Mouse (Mus musculus): ENCODE results near the gene H2-Oa.
A peak's percentile ranks its signal among the peaks of the same experiment; 100 is the strongest.

The H2-Oa gene

DNA sequence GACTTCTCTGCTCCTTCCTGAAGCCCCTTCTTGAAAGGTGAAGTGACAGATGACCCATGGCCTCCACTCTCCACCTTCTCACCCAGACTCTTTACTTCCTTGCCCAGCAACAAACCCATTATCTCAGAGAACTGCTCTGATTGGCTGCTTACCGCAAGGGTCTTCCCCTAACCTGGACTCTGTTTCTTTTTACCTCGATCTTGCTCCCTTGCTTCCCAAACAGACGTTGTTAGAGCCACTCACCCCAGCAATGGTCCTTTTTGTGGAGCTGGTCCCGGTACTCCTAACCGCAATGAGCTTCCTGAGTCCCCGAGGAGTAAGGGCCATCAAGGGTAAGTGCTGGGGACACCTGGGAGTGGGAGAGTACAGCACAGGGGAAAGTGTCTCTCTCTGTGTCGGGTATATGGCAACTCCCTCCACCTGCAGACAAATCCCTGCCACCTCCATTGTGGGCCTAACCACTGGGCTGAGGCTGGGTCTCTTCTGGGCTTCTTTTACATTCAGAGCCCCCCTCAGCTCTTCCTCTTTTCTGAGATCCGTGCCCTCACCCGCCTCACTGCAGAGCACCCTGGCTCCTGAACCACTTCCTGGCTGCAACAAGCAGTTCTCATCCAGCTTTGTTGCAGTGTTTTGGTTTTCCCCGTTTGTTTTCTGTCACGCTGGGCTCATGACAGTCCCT is at the start of gene H2-Oa:
Gene H2-Oa, plus strand, starts transcription at position 144 of the 679 bp plus-strand sequence.
- no peak for DNase-seq (ENCODE audit: low spot score)

DNA sequence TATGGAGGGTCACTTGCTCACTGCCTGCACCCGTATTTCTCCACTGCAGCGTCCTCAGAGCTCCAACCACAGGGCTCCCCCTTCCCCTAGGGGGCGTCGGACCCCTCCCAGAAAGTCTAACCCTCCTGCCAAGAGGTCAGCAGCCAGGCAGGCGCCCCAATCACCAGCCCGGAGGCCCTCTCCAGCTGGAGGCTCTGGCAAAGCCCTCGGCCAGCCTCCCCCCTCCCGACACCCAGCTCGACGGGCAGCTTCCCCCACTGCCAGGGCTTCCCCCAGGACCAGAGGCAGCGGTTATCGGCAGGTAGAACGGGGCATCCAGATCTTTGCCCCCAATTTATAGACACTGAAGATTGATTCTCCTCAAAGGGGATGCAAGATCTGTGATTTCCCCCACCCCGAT is 46.2 kb upstream of the H2-Oa start:
- no peak for DNase-seq (ENCODE audit: low spot score)

DNA sequence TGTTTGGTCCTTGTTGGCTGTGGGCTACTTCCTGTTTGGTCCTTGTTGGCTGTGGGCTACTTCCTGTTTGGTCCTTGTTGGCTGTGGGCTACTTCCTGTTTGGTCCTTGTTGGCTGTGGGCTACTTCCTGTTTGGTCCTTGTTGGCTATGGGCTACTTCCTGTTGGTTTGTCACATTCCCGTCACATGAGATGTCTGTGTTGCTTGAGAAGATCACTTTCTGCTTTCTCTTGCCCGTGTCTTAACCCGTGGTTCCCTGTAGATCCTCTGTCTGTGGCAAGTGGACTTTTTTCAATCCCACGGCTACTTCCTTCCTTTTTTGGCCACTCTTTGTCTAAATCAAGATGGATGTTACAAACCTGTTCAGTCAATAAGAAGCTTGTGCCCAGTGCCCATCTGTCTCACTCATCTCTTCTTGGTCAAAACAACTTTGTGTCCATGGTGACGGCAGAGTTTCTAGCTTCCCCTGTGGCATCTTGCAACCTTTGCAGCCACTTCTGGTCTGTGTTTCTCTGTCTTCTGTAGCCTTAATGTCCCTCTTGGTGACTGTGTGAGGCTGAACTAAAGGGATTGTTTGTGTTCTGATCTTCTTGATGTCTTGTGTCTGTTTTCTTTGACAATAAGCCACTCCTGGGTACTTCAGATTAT is 44.6 kb upstream of the H2-Oa start:
- DNase-seq (ENCODE audit: low spot score): no peak

DNA sequence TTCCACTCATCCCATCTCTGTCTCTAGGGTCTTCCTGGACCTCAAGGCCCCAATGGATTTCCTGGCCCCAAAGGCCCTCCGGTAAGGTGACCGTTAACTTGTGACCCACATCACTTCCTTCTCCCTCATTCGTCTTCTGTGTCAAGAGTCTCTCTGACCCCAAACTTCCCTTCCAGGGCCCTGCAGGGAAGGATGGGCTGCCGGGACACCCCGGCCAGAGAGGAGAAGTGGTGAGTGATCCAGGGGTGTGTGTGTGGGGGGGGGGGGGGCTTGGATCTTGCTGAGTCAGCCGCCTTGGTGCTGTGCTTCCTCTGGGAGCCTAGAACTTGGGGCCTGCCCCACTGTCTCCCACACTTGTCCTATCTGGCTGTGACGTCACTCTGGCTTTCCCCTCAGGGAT is 34.9 kb upstream of the H2-Oa start:
- no peak for DNase-seq (ENCODE audit: low spot score)

DNA sequence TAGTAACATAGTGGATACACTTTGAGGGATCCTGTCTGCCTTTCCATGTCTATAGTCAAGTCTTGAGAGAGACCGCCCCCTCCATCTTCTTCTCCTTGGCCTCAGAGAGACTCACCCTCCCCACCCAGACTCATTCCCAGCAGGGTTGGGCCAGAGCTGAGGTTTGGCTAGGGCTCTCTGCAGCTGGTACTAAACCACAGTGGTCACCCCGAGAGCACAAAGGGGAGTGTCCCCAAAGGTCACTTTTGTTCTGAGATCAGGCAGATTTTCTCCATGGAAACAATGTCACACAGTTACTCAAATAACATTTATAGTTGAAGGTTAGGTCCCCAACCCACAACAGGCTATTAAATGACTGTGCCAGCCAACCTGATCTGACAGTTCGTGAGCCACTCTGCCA is 23.3 kb upstream of the H2-Oa start:
- no peak for DNase-seq (ENCODE audit: low spot score)

DNA sequence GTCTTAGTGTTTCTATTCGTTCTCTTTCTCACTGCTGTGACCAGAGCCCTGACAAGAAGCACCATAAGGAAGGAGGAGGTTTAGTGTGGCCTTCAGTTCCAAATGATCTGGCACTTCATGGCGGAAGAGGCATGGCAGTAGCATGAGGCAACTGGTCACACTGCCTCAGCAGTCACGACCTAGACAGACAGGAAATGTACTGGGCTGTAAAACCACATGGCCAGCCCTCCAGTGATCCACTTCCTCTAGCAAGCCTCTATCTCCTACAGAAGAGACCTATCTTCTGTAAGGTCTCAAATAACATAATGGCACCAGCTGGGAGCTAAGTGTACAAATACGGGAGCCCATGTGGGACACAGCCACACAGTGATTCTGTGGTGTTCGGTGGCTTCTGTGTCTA is 20.0 kb upstream of the H2-Oa start:
- DNase-seq (ENCODE audit: low spot score): no peak

DNA sequence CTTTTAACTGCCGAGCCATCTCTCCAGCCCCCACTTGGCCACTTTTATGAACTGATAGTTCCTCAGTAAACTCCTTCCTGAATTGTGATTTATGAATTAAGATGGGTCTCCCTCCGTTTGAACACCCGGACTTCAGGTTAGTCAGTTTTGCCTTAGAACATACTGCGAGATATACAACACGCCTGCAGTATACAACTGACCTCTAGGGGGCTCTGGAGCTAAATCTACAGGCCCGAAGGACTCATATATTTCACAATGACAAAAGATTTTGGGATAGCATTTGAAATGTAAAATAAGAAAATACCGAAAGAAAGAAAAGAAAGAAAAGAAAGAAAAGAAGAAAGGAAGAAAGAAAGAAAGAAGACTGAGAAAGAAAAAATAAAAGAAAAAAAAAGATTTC is 16.9 kb upstream of the H2-Oa start:
- peak; percentile 78 for DNase-seq (ENCODE audit: low spot score)

DNA sequence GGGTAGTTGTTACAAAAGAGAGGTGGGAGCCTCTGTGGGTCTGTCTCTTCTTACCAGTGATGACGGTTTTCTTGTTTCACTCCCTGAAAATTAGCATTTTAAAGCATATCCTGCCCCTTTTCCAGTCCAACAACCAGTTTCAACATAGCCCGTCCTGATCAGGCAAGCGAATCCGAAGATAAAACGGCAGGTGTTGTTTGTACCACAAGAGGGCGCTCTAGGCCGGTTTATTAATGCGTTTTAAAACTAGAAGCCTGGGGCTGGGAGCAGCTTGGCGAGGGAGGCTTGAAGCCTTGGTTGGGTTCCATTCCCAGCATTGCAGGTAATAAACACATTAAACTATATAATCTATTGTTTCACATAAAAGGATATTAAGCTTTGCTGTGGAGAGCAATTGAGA is 14.6 kb upstream of the H2-Oa start:
- peak; percentile 94 for DNase-seq (ENCODE audit: low spot score)

DNA sequence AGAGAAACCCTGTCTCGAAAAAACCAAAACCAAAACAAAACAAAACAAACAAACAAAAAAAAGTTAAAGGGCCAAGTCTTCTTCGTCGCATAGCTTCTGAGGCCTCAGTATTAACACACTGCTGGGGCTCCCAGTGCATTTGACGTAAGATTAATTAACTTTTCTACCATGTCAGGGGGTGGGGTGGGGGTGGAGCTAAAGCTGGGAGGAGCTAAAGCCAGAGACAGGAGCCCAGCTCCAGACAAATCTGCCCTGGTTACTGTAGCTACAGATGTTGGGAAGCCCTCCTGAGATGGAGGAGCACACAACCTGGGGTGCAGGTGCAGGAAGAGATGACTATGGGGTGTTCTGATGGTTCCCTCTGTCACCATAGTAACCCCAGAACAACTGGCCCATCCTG is 14.0 kb upstream of the H2-Oa start:
- no peak for DNase-seq (ENCODE audit: low spot score)

DNA sequence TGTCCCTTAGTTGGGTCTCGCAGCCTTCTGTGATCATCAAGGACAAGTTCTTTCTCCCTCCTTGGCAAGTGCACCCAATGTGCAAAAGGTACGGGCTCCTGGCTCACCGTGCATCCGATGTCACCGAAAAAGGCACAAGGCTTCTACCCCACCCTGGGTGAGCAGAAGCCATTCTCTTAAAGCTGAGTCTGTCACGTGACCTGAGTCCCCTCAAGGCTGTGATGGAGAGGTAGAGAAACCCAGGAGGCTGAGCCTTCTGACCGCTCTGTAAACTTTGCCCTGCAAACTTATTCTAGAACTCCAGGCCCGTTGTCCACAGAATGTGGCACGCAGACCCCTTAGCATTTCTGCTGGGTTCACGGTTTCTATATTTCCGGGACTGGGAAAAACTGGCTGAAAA is 13.1 kb upstream of the H2-Oa start:
- no peak for DNase-seq (ENCODE audit: low spot score)

DNA sequence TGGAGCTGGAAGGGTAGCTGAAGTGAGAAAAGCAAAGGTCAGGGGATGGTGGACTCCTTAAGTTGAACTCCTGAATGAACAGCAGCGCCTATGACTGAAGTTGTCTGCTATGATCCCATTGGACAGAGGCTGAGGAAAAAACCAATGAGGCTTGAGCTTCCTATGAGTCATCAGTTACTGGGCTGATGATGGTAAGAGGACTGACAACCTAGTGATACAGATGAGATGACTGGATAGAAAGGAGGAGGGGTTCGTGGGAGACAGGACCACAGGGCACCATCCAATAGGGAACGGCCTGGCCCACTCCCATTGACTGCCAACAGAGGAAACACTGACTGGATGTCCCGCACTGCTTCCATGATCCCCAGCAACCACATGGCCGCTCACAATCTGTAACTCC is 12.5 kb upstream of the H2-Oa start:
- peak; percentile 59 for DNase-seq (ENCODE audit: low spot score)

DNA sequence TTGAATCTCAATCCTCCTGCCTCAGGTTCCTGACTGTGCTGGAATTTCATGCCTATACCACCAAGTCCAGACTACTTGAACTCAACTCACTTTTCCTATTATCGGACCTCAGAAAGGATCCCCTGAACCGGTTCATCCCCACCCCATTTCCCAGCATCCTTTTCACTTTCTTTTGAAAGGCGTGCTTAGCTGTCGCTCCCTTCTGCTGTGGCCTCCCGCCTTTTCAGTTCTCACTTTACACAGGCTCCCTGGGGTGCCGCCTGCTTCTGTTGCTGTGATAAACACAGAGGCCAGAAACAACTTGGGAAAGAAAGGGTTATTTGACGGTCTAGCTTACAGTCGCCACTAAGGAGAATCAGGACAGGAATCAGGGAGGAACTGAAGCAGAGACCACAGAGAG is 9.0 kb upstream of the H2-Oa start:
- DNase-seq (ENCODE audit: low spot score): peak; percentile 44

DNA sequence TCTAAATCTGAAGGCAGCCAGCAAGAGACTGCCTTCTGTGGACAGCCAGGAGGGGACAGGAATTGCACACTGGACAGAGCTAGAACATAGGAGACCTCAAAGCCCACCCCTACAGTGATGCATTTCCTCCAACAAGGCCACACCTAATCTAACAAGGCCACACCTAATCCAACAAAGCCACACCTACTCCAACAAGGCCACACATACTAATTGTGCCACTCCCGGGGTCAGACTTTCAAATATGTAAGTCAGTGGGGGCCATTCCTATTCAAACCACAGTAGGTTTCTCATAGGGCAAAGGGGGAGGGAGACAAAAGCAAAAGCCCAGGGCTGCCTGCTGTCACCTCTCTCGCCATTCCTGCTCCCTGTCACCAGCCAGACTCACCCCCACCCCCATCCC is 4.8 kb upstream of the H2-Oa start:
- no peak for DNase-seq (ENCODE audit: low spot score)

DNA sequence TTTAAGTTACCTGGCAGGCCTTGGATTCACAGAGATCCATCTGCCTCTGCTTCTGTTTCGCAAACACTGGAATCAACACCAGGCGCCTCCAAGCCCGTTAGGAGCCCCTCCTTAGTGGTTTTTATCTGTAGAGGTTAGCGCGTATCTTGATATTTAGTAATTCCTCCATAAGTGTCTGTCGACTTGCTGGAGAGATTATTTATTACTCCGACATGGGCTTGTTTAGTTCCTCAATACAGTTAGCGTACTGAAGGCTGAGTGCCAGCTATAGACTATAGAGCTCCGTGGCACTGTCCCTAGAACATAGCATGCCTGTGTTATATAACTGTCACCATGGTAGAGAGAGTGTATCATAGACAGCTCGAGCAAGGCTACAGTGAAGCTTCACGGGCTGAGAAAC is 4.0 kb upstream of the H2-Oa start:
- no peak for DNase-seq (ENCODE audit: low spot score)

DNA sequence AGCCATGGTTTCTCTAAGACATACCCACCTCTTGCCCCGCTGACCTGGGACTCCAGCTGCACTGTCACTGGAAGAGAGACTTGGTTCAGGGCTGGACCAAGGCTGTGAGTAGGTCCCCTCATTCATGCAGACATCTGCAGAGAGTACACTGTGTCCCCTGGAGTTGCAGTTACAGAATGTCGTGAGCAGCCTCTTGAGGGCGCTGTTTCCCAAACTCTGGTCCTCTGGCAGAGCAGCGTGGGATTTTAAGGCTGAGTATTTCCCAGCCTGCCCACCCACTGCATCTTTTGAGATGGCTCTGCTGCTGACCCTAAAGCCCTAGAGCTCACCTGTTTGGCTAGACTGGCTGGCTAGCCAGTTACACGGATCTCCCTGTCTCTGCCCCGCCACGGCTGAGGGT is 1.2 kb upstream of the H2-Oa start:
- peak; percentile 46 for DNase-seq (ENCODE audit: low spot score)

DNA sequence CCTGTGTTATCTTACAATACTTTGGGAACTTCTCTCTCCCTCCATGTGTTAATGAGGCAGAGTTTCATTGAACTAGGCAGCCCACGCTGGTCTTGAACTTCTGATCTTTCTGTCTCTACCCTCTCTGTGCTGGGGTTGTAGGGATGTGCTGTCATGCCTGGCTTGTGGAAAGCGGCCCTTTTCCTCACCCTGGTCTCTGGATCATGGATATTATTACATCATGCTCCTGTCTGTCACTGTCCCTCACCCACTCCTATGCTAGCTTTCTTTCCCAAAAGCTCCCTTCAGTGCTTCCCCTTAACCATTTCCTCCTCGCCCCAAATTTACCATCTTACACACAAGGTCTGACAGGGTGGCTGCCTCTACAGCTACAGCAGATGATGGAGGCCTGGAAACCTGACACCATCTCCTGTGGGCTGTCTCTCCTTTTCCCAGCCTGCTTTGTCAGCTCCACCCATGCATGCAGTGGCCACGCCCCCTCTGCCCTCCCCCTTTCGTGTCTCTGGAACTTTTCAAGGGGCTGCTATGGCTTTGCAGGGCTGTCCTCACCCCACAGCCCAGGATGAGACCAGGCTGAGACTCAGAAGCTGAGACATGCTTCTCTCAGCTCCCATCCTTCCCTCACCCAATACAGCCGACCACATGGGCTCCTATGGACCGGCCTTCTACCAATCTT is 1.2 kb downstream of the H2-Oa start:
- peak; percentile 87 for DNase-seq (ENCODE audit: low spot score)

DNA sequence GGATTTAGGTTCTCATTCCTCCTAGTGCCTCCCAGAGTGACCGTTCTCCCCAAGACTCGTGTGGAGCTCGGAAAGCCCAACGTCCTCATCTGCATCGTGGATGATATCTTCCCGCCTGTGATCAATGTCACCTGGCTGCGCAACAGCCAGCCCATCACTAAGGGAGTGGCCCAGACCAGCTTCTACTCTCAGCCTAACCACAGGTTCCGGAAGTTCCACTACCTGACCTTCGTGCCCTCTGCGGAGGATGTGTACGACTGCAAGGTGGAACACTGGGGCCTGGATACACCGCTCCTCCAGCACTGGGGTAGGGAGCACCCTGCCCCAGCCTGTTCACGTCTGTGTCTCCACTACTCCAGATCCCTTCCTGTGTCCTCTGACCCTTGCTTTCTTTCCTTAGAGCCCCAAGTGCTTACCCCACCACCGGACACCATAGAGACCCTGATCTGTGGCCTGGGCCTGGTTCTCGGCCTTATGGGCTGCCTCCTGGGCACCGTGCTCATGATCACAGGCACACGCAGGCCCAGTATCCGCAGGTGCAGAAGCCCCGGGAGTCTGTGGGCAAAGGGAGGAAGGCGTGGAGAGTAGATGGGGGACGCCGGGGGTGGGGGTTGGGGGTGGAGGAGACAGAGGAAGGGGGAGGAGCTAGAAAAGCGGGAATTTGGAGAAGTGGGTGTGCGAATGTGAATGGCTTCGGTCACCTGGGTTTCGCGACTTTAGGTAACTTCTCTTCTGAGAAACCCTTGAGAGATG is 2.3 kb downstream of the H2-Oa start:
- DNase-seq (ENCODE audit: low spot score): no peak

DNA sequence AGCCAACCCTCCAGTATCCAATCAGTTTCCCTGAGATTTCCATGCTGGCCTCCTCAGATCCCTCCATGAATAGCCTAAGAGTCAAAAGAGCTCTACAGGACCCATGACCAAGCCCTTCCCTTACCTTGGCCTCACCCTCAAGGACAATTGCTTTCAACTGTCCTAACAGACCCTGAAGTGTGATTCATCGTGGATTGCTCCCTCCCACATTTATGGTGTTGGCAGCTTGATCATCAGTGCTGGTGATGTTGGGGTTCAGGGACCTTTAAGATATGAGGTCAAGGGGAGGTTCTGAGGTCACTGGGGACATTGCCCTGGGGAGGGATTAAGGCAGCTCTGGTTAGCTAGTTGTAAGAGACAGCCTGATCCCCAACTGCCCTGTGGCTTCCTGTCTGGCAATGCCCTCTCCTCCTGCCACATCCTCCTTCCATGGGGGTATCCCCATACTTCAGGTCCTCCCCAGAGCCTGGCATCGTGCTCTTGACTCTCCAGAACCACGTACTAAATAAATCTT is 4.4 kb downstream of the H2-Oa start:
- no peak for DNase-seq (ENCODE audit: low spot score)

DNA sequence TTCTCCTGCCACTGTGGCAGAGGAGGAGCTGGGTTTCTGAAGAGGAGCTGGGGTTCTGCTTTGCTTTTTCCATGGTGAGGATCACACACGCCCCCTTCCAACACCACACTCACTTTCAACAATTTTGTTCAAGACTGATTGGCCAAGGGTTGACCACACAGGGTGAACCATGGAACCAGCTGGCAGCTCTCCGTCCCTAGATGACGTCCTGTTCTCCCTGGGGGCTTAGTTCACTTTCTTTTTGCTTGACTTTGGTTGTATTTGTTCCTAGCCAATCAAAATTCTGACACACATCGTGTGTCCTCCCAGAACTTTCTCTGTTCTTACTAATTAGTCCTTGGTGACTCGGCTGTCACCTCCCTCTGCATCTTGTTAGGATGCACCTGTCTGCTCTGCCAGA is 5.1 kb downstream of the H2-Oa start:
- DNase-seq (ENCODE audit: low spot score): no peak

DNA sequence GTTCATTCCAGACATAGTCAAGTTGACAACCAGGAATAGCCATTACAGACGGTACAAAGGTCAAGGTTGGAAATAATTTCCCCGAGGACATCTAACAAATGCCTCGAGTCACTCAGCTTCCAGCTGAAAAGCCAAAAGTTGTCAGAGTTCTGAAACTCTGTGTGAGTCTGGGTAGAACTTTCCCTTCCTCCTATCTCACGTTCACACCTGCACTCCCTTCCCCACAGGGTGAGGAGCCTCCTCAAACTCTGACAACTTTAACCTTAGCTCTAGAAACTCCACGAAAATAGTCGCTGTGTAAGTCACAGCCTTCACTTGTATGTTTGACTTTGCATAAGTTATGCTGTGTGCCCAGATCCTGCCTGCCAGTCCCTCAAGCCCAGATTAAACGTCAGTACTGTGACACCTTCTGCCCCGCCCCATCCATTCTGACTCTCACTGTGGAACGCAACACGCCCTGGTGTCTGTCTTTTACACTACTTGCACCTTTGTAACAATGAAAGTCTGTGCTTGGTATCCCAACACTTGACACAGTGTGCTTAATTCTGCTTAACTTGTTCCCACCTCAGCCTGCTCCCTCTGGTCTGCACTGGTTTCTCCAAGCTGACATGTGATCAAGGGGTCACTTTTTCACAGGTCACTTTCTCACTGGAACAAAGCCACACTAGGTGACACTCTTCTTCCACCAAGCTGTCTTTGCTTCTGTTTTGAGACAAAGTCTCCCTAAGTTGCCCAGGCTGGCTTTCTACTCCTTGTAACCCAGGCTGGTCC is 6.8 kb downstream of the H2-Oa start:
- DNase-seq (ENCODE audit: low spot score): no peak

DNA sequence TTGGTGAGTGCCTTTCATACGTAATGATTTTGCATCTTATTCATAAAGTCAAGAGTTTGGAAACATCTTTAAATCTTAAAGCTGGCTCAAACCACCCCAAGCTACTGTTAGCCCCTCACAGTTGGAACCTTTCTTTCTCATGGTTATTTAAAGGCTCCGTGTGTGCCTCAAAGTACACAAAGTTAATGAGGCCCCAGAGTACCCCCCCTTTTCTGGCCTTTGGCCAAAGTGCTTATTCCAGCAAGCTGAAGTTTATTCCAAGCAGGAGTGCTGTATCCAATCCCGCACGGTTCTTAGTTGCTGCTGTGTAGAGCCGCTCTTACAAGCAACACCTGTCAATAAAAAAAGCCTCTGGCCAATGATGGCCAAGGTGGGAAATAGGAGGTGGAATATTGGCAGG is 7.4 kb downstream of the H2-Oa start:
- no peak for DNase-seq (ENCODE audit: low spot score)

DNA sequence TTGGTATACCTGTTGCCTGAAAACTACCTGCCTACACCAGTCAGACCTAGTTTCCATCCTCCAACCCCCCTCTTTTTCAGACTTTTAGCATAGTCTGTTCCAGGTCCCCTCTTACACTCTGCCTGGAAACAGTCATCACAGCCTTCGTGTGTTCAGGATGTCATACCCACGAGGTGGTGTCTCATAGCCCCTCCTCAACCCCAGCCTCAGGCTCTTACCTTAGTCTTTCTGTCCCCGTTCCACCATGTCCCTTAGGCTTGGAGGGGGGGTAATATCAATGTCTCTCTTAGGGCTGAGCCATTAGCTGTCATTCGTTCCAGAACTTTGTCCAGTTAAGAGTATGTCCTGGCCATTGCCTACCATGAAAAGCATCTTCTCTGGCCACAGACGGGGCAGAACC is 9.0 kb downstream of the H2-Oa start:
- no peak for DNase-seq (ENCODE audit: low spot score)
